Mouse (Mus musculus) megakaryocyte, embryonic 14.5 days (primary cell): ENCODE measurements around the gene Nudt3.
"Not testable (repeated sequence)": the region's sequence is repeated elsewhere in the genome, so short reads cannot be mapped to it uniquely, and the experiment has no call there.

Experiments used
- FLI1 ChIP-seq: IDR thresholded peaks from 2 replicates; pipeline ENCODE4 v1.6.1; 2012; ENCODE audit warnings: low read length, inconsistent platforms, mixed read lengths
- GATA1 ChIP-seq: IDR thresholded peaks from 3 replicates; pipeline ENCODE4 v1.6.1; 2012; ENCODE audit warnings: mixed read lengths, low read length, inconsistent platforms, borderline replicate concordance

DNA sequence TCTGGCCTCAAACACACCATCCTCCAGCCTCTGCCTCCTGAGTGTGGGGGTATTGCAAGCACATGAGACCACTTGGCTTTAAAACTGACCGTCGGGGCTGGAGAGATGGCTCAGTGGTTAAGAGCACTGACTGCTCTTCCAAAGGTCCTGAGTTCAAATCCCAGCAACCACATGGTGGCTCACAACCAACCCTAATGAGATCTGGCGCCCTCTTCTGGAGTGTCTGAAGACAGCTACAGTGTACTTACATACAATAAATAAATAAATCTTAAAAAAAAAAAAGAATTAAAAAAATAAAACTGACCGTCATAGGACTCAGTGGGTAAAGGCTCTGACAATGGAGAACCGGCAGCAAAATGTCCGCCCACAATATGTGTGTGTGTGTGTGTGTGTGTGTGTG, 16.6 kb upstream of the Nudt3 start:
- TF ChIP-seq GATA1, FLI1: not testable (repeated sequence)
